Mouse (Mus musculus) megakaryocyte progenitor cell, adult 5-6 weeks (primary cell): ENCODE measurements around the gene Rsph3a. TPM values are rescaled to one million over a fixed set of nuclear protein-coding genes. Genes with fewer than 3 reads are reported as not detected.
"Not testable (repeated sequence)": the region's sequence is repeated elsewhere in the genome, so short reads cannot be mapped to it uniquely, and the experiment has no call there.

Experiments used
- ATAC-seq: replicated peaks from 2 replicates; pipeline ENCODE4 v1.8.0; 2016; ENCODE audit warnings: mild to moderate bottlenecking, moderate TSS enrichment, inconsistent platforms; ENCODE audit not compliant: poor library complexity
- total RNA-seq, 2 experiments: library from RNA; stranded (forward) in 1 of 2; stranded (reverse) in 1 of 2; fragments of 157-497, 149-512 nt in 1 of 2; fragments of 200-1000 nt in 1 of 2; gene quantifications; 2 replicates each; pipeline versions ENCODE4 v1.2.3 to v1.2.4; 2015 to 2017

Rsph3a gene
- total RNA-seq, 2 experiments from 2014 or later, result 31.1 to 46.8 TPM

- peak; percentile 75 for ATAC-seq
Measured at GRCm38 (mm10) chr17:7927582-7928535, 17.6 kb upstream of the Rsph3a start.

DNA sequence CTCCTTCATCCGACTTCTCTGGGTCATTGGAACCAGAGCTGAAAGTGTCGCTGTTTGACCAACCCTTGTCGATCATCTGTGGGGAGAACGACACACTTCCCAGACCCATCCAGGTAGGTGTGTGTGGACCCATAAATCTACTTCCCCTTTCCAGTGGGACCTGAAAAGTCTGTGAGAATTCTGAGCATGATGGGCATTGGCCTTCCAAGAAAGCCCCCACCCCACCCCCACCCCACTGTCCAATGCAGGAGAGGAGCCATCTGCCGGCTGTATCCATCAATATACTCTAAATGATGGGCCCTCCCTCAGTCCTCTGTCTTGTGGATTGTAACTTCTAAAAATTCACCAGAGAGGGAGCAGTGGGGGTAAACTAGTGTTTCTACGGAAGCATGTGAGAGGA, 16.8 kb upstream of the Rsph3a start:
- no peak for ATAC-seq

- ATAC-seq, result peak; percentile 47
Measured at GRCm38 (mm10) chr17:7929279-7929678, 16.1 kb upstream of the Rsph3a start.

GRCm38 (mm10) chr17:7931096-7931990, 14.1 kb upstream of the Rsph3a start:
- ATAC-seq, result 0 out of 2 replicates have a peak, but pooled peaks have one; percentile 24

DNA sequence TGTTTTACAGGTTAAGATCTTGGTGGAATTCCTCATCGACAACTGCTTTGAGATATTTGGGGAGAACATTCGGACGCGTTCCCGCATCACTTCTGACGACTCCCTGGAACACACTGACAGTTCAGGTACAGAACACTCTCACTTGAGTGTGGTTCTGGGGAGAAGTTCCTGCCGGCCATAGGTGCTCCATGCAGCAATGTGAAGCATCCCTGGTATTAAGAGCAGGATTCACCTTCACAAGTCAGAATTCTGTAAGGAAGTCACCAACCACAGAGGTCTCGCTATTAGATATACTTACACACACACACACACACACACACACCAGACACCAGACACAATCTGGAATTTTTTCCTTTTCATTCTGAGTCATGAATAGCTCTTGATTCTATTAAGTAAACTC, 13.3 kb upstream of the Rsph3a start:
- not testable (repeated sequence) for ATAC-seq

DNA sequence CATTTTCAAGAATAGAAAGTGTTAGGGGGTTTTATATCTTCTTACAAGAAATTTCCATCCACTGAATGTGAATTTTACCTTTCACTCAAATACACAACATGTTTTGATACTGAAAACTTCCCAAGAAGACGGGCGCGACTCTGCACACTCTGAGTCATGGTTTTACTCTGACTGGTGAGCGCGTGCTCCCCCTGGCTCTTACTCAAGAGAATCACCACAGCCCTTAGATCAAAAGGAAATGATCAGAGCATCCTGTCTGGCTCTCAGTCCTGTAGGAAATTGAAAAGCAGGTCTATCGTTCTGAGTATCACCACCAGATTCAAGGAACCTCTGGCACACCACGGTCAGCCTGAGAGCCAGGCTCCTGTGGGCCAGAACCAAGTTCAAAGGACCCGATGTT, 5.8 kb upstream of the Rsph3a start:
- ATAC-seq, result peak; percentile 96

- ATAC-seq, result peak; percentile 6
Measured at GRCm38 (mm10) chr17:7946053-7946627, 726 bp downstream of the Rsph3a start.

- ATAC-seq, result not testable (repeated sequence)
Measured at GRCm38 (mm10) chr17:7951333-7951732, 5.9 kb downstream of the Rsph3a start.

DNA sequence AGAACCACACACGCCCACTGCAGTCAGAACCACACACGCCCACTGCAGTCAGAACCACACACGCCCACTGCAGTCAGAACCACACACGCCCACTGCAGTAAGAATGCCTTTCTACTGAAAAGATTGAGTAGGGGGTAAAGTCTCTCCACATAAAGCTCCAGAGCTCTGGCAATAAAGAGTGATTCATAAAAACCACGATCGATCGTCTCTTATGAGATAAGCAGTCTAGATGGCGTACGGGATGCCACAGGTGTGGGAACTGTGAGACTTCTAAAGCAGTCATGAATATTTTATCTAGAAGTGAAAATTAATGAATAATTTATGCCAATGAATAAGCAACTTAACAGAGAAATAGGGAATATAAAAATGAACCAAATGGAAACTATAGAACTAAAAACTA, 11.8 kb downstream of the Rsph3a start:
- not testable (repeated sequence) for ATAC-seq

DNA sequence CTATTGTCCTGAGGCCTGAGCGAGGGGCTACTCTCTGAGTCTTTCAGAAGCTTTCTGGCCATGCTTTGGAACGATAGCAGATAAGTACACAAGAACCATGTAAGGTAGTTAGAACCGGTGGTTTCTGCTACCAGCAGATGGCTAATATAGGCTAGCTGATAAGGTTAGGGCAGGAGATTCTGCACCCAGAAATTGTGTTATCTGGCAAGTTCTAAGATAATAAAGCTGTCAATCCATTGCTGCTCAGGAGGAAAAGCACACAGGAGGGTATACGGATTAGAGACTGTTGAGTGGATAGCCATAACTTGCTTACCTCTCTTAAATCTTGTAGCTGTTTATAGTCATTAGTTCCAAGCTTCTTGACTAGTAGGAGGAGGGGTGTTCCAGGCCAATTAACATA, 17.9 kb downstream of the Rsph3a start:
- ATAC-seq, result peak; percentile 73

DNA sequence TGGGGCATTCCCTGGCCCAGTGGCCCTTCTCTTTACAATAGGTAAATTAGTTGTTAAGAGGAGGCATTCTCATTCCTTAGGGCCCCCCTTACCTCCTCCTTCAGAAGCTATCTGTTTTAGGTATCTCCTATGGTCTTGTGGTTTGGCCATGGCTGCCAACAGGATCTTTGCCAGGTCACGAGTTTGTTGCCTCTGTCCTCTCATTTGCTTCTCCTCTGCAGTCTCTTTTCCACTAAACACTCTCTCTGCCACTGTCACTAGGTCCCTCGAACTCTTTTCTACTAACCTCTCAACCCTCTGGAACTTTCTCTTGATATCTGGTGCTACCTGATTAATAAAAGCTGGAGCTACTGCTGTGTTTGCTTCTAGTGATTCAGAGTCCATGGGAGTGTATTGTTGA, 19.0 kb downstream of the Rsph3a start:
- peak; percentile 57 for ATAC-seq

- not testable (repeated sequence) for ATAC-seq
Measured at GRCm38 (mm10) chr17:7968490-7968889, 23.1 kb downstream of the Rsph3a start.

DNA sequence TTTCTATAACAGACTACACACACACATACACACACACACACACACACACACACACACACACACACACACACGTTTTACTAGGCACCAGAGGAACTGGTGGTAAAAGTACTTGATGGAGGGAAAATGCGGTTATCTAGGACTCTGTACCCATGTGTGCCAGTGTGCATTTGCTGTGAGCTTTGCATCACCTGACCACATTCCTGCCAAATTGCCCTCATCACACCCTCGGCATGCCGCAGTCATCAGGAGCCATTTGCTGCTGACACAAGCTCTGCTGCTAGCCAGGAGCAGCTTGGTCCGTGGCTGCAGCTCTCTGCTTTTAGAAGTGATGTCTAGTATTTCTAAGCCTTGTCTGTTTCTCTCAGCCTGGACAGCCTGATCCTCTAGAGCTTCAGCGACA, 24.4 kb downstream of the Rsph3a start:
- ATAC-seq, result not testable (repeated sequence)

- ATAC-seq, result peak; percentile 98
Measured at GRCm38 (mm10) chr17:7983484-7983883, 38.1 kb downstream of the Rsph3a start.

GRCm38 (mm10) chr17:7985597-7985996, 40.2 kb downstream of the Rsph3a start:
- not testable (repeated sequence) for ATAC-seq

DNA sequence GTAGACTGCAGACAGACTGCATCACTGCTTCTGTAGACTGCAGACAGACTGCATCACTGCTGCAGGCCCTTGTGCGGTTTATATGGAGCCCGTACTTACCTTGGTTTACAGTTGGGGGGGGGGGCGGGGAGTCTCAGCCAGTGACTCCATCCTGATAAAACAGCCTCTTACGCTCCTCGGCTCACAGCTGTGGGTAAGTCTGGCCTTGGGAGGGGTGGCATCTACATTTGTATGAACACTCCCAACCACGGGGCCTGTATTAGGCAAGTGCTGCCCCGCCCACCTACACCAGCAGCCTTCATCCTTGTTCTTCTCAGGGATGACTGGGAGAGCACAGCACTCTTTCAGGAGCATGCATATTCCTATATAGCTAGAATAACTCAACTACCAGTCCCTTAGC, 41.6 kb downstream of the Rsph3a start:
- ATAC-seq, result peak; percentile 54

- not testable (repeated sequence) for ATAC-seq
Measured at GRCm38 (mm10) chr17:8003248-8003647, 57.8 kb downstream of the Rsph3a start.

DNA sequence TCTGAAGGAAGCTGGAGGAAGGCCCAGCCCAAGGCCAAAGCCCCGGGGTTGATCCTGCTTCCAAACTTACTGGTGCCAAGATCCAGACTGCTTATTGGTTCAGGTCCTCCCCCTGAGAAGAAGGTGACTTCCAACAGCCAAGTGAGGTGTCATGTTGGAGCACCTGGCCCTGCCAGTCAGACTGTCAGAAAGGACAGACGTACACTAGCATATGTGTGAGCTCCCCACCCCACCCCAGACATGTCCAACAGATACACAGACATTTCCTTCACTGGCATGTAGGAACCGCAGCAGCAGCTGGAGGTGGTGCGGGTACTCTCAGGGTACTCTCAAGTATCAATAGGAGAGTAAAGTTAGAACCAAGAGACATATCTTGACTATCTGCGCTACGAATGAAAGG, 61.4 kb downstream of the Rsph3a start:
- not testable (repeated sequence) for ATAC-seq

DNA sequence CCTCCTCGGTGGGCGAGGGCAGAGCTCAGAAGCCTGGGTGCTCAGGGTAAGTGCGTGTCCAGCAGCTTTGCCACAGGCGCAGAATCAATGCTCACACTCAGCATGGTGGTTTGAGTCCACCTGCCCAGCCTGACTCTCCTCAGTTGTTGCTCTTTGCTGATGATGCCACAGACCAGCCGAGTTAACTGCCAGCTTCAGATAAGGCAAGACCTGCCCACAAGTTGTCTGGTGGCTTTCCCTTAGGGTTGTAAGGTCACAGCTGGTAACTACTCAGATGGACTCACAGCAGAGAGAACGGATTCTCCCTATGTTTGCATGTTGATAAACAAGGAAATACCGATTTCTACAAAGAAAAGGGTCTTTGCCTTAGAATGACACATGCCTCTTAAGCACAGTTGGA, 64.2 kb downstream of the Rsph3a start:
- peak; percentile 84 for ATAC-seq

DNA sequence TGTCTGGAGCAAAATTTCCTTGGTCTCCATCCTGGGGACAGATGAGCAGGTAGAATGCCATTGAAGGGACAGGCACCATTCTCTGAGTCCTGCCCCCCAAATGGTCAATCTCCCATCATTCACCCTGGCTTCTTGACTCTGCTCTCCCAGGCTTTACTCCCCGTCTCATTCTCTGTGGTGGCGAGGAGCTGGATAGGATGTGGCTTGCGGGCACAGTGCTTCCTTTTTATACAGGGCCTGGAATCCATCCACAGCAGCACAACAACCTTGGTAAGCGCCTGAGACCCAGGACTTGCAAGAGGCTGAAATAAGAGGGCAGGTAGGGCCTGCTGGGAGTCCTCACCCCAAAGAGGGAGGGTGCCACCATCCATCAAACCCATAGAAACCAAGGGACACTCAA, 68.6 kb downstream of the Rsph3a start:
- ATAC-seq, result peak; percentile 68

GRCm38 (mm10) chr17:8022675-8023074, 77.3 kb downstream of the Rsph3a start:
- ATAC-seq, result peak; percentile 72
